Mouse (Mus musculus) cerebellum, adult 2 months (tissue): ENCODE measurements at regions not wholly inside any gene's neighbourhood (a gene's known extent, or its start where the extent isn't known, plus 50 kb on each side); places are given as distances from the start of the nearest gene placed in this dataset.

Source experiments
- CTCF ChIP-seq: fragments of 200-500 bp; IDR thresholded peaks from 2 replicates; pipeline ENCODE4 v1.5.1; 2011; ENCODE audit warnings: low read depth, mild to moderate bottlenecking, control low read depth, low read length, moderate library complexity, borderline replicate concordance; ENCODE audit not compliant: insufficient read depth
- POLR2A ChIP-seq: fragments of 200-500 bp; IDR thresholded peaks from 2 replicates; pipeline ENCODE4 v1.6.1; 2011; ENCODE audit warnings: low read length, control low read depth, borderline replicate concordance; ENCODE audit not compliant: insufficient read depth

DNA sequence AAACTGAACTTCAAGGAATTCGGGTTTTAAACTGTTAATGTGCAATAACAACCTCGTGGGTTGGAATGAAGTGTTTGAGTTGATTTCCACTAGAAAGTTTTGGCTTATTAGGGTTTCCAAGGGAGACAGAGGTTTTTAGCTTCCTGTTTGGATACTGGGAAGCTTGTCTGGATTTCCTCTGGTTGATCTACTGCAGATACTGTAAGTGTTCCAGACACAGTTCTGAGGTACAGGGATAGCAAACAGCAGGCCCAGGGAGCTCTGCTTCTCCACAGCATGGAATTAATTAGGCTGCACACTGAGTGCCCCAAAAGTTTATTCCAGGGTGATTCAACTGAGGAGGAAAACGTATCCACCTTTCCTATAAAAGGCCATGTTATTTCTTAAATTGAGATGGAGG lies 381.0 kb upstream of the Mpdz start:
- no peak for TF ChIP-seq CTCF
- TF ChIP-seq POLR2A, result no peak
